Comparison of ENCODE assay signal across 8 mouse cellular contexts in genomic region chr1:63659591-63659990, GRCm38 (mm10). TPM values are rescaled to one million over a fixed set of nuclear protein-coding genes. Genes with fewer than 3 reads are reported as not detected.
DNase-seq lines count a peak whose midpoint lies in the region; ATAC-seq and TF ChIP-seq lines count a peak whose summit lies in the region.

No protein-coding gene starts in this region.

- no peak overlapping the region for H3K4me3 ChIP-seq in heart, adult 2 months
- H3K4me3 ChIP-seq in heart, embryonic 11.5 days (ENCODE audit: low read depth, low read length): no peak overlapping the region
- H3K4me3 ChIP-seq in MEL (ENCODE audit: control insufficient read depth in 1 of 2, insufficient read depth in 1 of 2, low read depth in 2 of 2, low read length in 2 of 2): no peak overlapping the region

- H3K27ac ChIP-seq in heart, adult 2 months: no peak overlapping the region
- H3K27ac ChIP-seq in heart, embryonic 11.5 days (ENCODE audit: low read depth, low read length): no peak overlapping the region
- H3K27ac ChIP-seq in MEL (ENCODE audit: control insufficient read depth, low read depth, low read length): no peak overlapping the region

- DNase-seq in heart, adult 2 months: peak in 1 of 2 experiments; percentile 9
- peak; percentile 75 for DNase-seq in MEL (ENCODE audit: low read depth, low spot score)
- DNase-seq in cerebellum, adult 9-11 months: peak; percentile 11
- DNase-seq in heart, adult 9 months (ENCODE audit: low spot score in 2 of 2): peak; percentile 4 to 6
- peak; percentile 40 to 41 for DNase-seq in kidney, postnatal 25 days
- DNase-seq in thymus, postnatal 25 days: peak; percentile 20

- no peak overlapping the region for H3K4me2 ChIP-seq in heart, embryonic 11.5 days

- intact Hi-C loops in heart, adult 2 months (cut with DNase I): loop anchor here (2.0 to 5.0 kb wide), 4 partner anchors 293 to 1353 kb away; no protein-coding TSS in a partner anchor

- TF ChIP-seq POLR2A in heart, adult 2 months (IDR thresholded peaks at IDR 0.05; ENCODE audit: insufficient read depth, low read depth, low read length): no peak
- TF ChIP-seq POLR2A in MEL (IDR thresholded peaks at IDR 0.05; ENCODE audit: control insufficient read depth in 1 of 2, insufficient read depth in 1 of 2, low read depth in 1 of 2, low read length in 2 of 2, poor library complexity in 1 of 2): no peak

- no peaks in the 10 kb centered on the region for H3K79me2 ChIP-seq in heart, adult 2 months (replicated peaks; ENCODE audit: control insufficient read depth, insufficient read depth, low read length)
- H3K79me2 ChIP-seq in MEL (ENCODE audit: control insufficient read depth, insufficient read depth, low read length, poor library complexity): no peaks in the 10 kb centered on the region

- ATAC-seq in heart, embryonic 11.5 days (replicated peaks; ENCODE audit: insufficient number of reproducible peaks, low FRiP score, low TSS enrichment): no peak
- ATAC-seq in megakaryocyte, adult 5-6 weeks (ENCODE audit: poor library complexity, severe bottlenecking): peak; percentile 64

- TF ChIP-seq CTCF in heart, adult 2 months (IDR thresholded peaks at IDR 0.05): peak; percentile 83
- peak; percentile 35 to 73 (median 49) for TF ChIP-seq CTCF in MEL (IDR thresholded peaks at IDR 0.05 in 2 of 3, conservative IDR thresholded peaks at IDR 0.05 in 1 of 3; ENCODE audit: control insufficient read depth in 1 of 3, insufficient read depth in 1 of 3, low read depth in 2 of 3, low read length in 3 of 3, poor library complexity in 1 of 3, severe bottlenecking in 1 of 3)

- H3K4me1 ChIP-seq in heart, adult 2 months (ENCODE audit: control insufficient read depth, insufficient read depth, low read length): no peaks in the 10 kb centered on the region
- no peaks in the 10 kb centered on the region for H3K4me1 ChIP-seq in heart, embryonic 11.5 days (ENCODE audit: control insufficient read depth, insufficient read depth, low read length)
- H3K4me1 ChIP-seq in MEL (ENCODE audit: control insufficient read depth in 1 of 2, insufficient read depth in 2 of 2, low read length in 2 of 2): no peaks in the 10 kb centered on the region

- no peak for TF ChIP-seq EP300 in heart, adult 2 months (IDR thresholded peaks at IDR 0.05; ENCODE audit: insufficient read depth, low read depth, low read length)
- no peak for TF ChIP-seq EP300 in MEL (IDR thresholded peaks at IDR 0.05; ENCODE audit: low read depth in 1 of 2, low read length in 2 of 2)

- H3K36me3 ChIP-seq in heart, adult 2 months (ENCODE audit: control insufficient read depth, insufficient read depth, low read length): no peaks in the 10 kb centered on the region
- H3K36me3 ChIP-seq in heart, embryonic 11.5 days (ENCODE audit: control insufficient read depth, insufficient read depth, low read length): no peaks in the 10 kb centered on the region
- H3K36me3 ChIP-seq in MEL (ENCODE audit: control insufficient read depth in 1 of 2, insufficient read depth in 2 of 2, low read length in 2 of 2): no peaks in the 10 kb centered on the region

- TF ChIP-seq RAD21 in MEL (IDR thresholded peaks at IDR 0.05; ENCODE audit: low read depth, low read length): peak; percentile 87

- H3K9ac ChIP-seq in heart, adult 2 months (ENCODE audit: low read depth, low read length): no peak overlapping the region
- no peak overlapping the region for H3K9ac ChIP-seq in heart, embryonic 11.5 days (ENCODE audit: low read depth, low read length)
- H3K9ac ChIP-seq in MEL (ENCODE audit: control insufficient read depth, low read depth, low read length, poor library complexity, severe bottlenecking): no peak overlapping the region

- no peaks in the 10 kb centered on the region for H3K9me3 ChIP-seq in heart, embryonic 11.5 days (replicated peaks; ENCODE audit: control insufficient read depth, low read length)
- H3K9me3 ChIP-seq in MEL (replicated peaks; ENCODE audit: insufficient read depth, low read length): no peaks in the 10 kb centered on the region

- H3K27me3 ChIP-seq in heart, adult 2 months (ENCODE audit: control insufficient read depth, insufficient read depth, low read length): no peaks in the 10 kb centered on the region
- H3K27me3 ChIP-seq in heart, embryonic 11.5 days (ENCODE audit: control insufficient read depth, insufficient read depth, low read length): peaks cover 4% of the 10 kb centered on the region; the same call in 1 of the 2 replicates
- H3K27me3 ChIP-seq in MEL (ENCODE audit: control insufficient read depth in 1 of 2, insufficient read depth in 2 of 2, low read length in 2 of 2): no peaks in the 10 kb centered on the region

- WGBS in heart, adult 2 months: under 1% methylated on average over 7 of the region's 7 CpGs
- 1% methylated on average over 7 of the region's 7 CpGs for WGBS in heart, embryonic 11.5 days (ENCODE audit: insufficient replicate concordance)

TF ChIP-seq in MEL, 35 proteins besides CTCF, POLR2A, EP300 and RAD21:
- TF ChIP-seq TBP (IDR thresholded peaks at IDR 0.05; ENCODE audit: low read depth, low read length): no peak
- peak; percentile 67 for TF ChIP-seq ZC3H11A (IDR thresholded peaks at IDR 0.05; ENCODE audit: low read depth, low read length)
- no peak for TF ChIP-seq E2F4 (IDR thresholded peaks at IDR 0.05; ENCODE audit: borderline replicate concordance, low read depth, low read length)
- no peak for TF ChIP-seq MYC (IDR thresholded peaks at IDR 0.05; ENCODE audit: low read depth, low read length)
- TF ChIP-seq SIN3A (IDR thresholded peaks at IDR 0.05; ENCODE audit: low read length): no peak
- peak; percentile 79 for TF ChIP-seq SMC3 (IDR thresholded peaks at IDR 0.05; ENCODE audit: low read depth, low read length)
- TF ChIP-seq KAT2A (conservative IDR thresholded peaks at IDR 0.05; ENCODE audit: low read depth, low read length): no peak
- no peak for TF ChIP-seq MAZ (IDR thresholded peaks at IDR 0.05; ENCODE audit: low read depth, low read length)

RNA-seq across cellular contexts. Expression of gene Dytn, which starts 27.1 kb away (rescaled TPM):
- total RNA-seq in heart, adult 2 months (2021): not detected
- not detected in 2 replicates for polyA plus RNA-seq in heart, adult 2 months (2012; rRNA removed)
- polyA plus RNA-seq in heart, embryonic 11.5 days (2014; fragmentation: Nextera tagmentation; extraction: Ambion mirVana): not detected in 2 replicates
- total RNA-seq in MEL (2012; rRNA removed): not detected in 2 replicates
- not detected for polyA plus RNA-seq in MEL (2012; ENCODE audit: insufficient read depth in 1 of 2, insufficient read length in 2 of 2, low read depth in 1 of 2, low replicate concordance in 2 of 2, missing spikeins in 1 of 2)
- not detected in 2 replicates for total RNA-seq in megakaryocyte, adult 5-6 weeks (2015)
- not detected in 2 replicates for total RNA-seq in megakaryocyte, adult 5-6 weeks (2017)

RNA-seq across cellular contexts. Expression of gene Gm39653, which starts 43.8 kb away (rescaled TPM):
- total RNA-seq in heart, adult 2 months (2021): not detected
- not detected in 2 replicates for polyA plus RNA-seq in heart, adult 2 months (2012; rRNA removed)
- not detected in 2 replicates for polyA plus RNA-seq in heart, embryonic 11.5 days (2014; fragmentation: Nextera tagmentation; extraction: Ambion mirVana)
- total RNA-seq in MEL (2012; rRNA removed): not detected in 2 replicates
- not detected for polyA plus RNA-seq in MEL (2012; ENCODE audit: insufficient read depth in 1 of 2, insufficient read length in 2 of 2, low read depth in 1 of 2, low replicate concordance in 2 of 2, missing spikeins in 1 of 2)
- total RNA-seq in megakaryocyte, adult 5-6 weeks (2015): not detected in 2 replicates
- total RNA-seq in megakaryocyte, adult 5-6 weeks (2017): not detected in 2 replicates
